Mouse (Mus musculus): ENCODE measurements at regions not wholly inside any gene's neighbourhood (a gene's known extent, or its start where the extent isn't known, plus 50 kb on each side); places are given as distances from the start of the nearest gene placed in this dataset.

DNA sequence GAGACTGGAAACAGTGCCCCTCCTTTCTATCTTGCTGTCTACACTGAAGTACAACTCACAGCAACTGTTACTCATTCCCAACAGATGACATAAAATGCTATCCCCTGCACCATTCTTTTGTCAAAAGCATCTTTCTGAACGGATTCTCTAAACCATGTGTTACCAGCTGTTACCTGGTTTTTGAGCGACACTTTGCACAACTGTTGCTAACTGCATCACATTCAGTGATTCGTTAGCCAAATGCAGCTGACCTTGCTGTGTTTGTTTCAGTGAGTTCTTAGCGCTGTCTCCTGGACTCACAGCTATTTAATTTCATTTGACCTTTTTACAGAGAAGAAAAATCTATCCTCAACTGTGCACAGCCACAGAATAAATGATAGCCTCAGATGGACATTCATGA lies 146.6 kb upstream of the Olfm3 start:
- no peak for TF ChIP-seq POLR2A (IDR thresholded peaks at IDR 0.05; ENCODE audit: borderline replicate concordance, extremely low read depth, insufficient read depth, insufficient read length, poor library complexity, severe bottlenecking)
- no peak for TF ChIP-seq CTCF (IDR thresholded peaks at IDR 0.05; ENCODE audit: borderline replicate concordance, extremely low read depth, insufficient read depth, insufficient read length)

Measured in brain, embryonic 14.5 days (tissue).